Mouse (Mus musculus): ENCODE measurements at regions not wholly inside any gene's neighbourhood (a gene's known extent, or its start where the extent isn't known, plus 50 kb on each side); places are given as distances from the start of the nearest gene placed in this dataset.
"Not testable (repeated sequence)": the region's sequence is repeated elsewhere in the genome, so short reads cannot be mapped to it uniquely, and the experiment has no call there.

DNA sequence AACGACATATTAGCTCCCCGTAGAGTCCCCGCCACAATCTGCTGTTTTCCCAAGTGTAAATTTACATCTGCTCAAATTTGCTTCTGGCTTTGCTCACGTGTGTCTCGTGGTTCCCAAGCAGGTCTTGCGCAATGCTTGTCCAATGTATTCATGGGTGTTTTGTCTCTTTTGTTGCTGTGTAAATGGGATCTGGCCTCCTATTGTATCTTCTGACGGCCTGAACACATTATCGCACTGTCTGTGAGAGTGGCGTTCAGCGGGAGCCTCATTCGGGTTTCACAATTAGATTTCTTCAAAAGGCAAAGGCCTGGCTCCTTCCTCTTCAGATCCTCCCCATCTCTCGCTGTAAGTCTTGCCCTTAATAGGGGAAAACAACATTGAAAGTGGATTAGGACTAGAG, 274.5 kb downstream of the Fam19a5 start:
- no peak for DNase-seq

- no peak for DNase-seq
Measured at GRCm38 (mm10) chr15:87842097-87842496, 298.0 kb downstream of the Fam19a5 start.

- no peak for DNase-seq
Measured at GRCm38 (mm10) chr15:87859069-87859468, 315.0 kb downstream of the Fam19a5 start.

- no peak for DNase-seq
Measured at GRCm38 (mm10) chr15:87876286-87876899, 332.3 kb downstream of the Fam19a5 start.

- DNase-seq: no peak
Measured at GRCm38 (mm10) chr15:87890903-87891302, 346.8 kb downstream of the Fam19a5 start.

DNA sequence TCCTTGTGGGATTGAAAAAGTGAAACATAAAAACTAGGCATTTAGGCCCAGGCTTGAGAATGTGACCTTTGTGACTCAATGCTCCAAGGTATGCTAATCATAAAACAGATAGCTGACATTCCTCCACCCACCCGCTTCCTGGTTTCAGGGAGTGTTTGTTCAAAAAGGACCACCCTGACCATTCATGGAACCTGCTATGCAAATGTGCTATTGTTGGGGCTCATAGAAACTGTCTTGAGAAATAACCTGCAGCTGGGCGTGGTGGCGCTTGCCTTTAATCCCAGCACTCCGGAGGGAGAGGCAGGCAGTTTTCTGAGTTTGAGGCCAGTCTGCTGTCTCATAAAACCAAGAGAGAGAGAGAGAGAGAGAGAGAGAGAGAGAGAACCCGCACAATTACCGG, 350.8 kb downstream of the Fam19a5 start:
- not testable (repeated sequence) for DNase-seq

DNA sequence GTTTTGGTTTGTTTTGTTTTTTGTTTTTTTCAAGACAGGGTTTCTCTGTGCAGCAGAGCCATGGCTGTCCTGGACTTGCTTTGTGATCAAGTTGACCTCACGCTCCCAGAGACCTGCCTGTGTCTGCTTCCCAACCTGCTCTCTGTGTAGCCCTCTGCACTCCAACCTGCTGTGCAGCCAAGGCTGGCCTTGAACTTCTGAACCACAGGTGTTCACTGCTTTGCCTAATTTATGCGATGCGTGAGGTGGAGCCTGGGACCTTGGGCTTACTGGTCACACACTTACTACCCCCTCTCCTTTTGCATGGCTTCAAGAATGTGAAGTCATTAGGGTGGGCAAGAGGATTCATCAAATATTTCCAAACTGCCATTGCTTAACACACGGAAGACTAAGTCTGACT, 354.6 kb downstream of the Fam19a5 start:
- no peak for DNase-seq

DNA sequence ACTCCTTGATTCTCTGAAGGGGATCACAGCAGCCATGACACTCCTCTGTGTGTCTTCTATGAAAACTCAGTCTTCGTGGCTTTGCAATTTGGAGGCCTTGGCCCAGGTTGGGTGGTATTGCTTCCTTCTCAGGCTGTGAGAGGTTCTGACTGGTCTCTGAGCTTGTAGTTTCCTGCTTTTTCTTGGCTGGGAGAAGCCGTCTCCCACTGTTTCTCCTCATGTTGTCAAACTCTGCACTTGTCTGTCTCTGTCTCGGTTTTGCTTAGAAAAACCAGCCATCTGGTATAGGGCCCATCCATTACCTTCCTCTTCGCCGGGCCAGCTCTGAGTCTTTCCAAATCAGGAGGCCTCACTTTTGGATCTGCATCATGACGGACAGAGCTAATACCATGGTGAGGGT, 360.3 kb downstream of the Fam19a5 start:
- DNase-seq: no peak

- no peak for DNase-seq
Measured at GRCm38 (mm10) chr15:87906310-87906709, 362.2 kb downstream of the Fam19a5 start.

GRCm38 (mm10) chr15:87922091-87922490, 378.0 kb downstream of the Fam19a5 start:
- no peak for DNase-seq

- no peak for DNase-seq
Measured at GRCm38 (mm10) chr15:87922781-87923446, 378.8 kb downstream of the Fam19a5 start.

DNA sequence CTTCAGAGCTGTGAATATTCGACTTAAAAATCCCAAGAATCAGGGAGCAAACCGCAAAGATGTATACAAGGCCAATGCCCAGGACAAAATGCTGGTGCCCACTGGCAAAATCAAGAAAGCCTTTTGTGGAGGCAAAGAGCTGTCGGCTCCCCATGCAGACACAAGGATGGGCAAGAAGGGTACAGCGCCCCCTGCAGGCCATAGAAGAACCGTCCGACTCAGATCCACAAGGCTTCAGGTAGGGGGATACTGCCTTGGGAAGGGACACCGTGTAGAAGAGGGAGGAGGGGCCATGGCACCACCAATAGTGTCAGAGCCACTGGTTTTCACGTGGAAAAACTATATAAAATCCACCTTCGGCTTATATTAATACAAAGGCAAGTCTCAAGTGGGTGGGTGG, 379.8 kb downstream of the Fam19a5 start:
- DNase-seq: no peak

- no peak for DNase-seq
Measured at GRCm38 (mm10) chr15:87936041-87936440, 391.9 kb downstream of the Fam19a5 start.

GRCm38 (mm10) chr15:87940837-87941236, 396.7 kb downstream of the Fam19a5 start:
- DNase-seq: no peak

DNA sequence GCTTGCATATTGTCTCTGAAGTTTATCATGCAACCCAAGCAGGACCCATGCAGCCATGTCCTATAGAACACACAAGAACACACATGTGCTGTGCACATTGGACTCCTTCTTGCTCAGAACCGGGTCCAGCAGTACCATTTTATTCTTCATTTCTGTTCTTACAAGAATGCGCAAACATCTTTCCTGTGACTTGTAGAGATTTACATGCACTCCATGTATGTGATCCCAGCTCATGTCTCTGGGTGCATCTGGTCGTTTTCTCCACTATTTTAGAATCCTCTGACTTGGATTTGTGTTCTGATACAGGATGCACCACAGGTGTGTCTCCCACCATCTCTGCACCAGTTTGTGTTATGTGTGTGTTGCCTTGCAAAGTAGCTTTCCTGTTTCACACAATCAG, 408.4 kb downstream of the Fam19a5 start:
- DNase-seq: no peak

- no peak for DNase-seq
Measured at GRCm38 (mm10) chr15:87955685-87956256, 411.7 kb downstream of the Fam19a5 start.

GRCm38 (mm10) chr15:87958866-87959265, 414.8 kb downstream of the Fam19a5 start:
- DNase-seq: no peak

GRCm38 (mm10) chr15:87972641-87973040, 428.5 kb downstream of the Fam19a5 start:
- no peak for DNase-seq

DNA sequence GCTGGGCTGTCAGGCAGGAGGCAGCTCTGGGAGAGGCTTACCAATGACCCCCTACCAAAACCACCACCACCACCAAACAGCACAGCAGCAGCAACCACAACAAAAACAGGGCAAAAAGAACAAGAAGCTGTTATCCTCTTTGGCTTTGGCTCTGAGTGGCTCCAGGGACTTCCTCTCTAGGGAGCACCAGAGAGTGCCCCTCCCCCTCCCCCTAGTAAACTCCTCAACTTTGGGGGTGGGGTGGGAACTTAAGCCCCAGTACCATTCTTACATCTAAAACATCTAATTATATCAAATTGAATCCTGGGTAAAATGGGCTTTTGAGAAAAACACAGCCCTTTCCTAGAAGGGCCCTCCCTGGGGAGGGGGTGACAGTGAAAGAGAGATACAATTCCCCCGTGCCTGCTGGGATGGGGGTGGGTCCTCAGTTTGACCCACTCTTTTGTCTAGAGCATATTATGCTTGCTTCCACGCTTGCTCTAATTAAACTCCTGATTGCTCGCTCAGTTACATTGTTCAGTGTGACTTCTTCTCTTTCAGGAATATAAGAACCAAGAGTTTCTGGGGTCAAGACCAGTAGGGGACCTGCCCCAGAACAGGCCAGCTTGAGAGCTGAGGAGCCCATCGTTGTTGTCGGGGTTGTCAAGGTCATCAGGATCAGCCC, 443.4 kb downstream of the Fam19a5 start:
- no peak for DNase-seq

DNA sequence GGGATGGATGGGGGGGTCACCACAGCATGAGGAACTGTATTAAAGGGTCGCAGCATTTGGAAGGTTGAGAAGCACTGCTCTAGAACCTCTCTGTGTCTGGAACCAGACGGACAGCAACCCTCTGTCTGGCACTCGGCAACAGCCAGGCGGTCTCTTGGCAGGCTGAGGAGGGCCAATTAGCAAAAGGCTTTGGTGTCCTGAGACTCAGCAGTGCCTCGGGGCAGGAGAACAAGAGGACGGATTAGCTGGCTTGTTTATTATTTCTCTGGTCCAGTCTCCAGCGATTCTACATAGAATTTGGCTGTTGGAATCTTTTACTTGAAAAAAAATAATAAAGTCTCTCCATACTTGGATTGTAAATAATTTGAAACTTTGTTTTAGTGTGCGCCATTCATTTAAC, 450.4 kb downstream of the Fam19a5 start:
- no peak for DNase-seq

GRCm38 (mm10) chr15:88017076-88017475, 473.0 kb downstream of the Fam19a5 start:
- no peak for DNase-seq

- no peak for DNase-seq
Measured at GRCm38 (mm10) chr15:88032751-88033150, 488.7 kb downstream of the Fam19a5 start.

GRCm38 (mm10) chr15:88033725-88034124, 489.6 kb downstream of the Fam19a5 start:
- no peak for DNase-seq

DNA sequence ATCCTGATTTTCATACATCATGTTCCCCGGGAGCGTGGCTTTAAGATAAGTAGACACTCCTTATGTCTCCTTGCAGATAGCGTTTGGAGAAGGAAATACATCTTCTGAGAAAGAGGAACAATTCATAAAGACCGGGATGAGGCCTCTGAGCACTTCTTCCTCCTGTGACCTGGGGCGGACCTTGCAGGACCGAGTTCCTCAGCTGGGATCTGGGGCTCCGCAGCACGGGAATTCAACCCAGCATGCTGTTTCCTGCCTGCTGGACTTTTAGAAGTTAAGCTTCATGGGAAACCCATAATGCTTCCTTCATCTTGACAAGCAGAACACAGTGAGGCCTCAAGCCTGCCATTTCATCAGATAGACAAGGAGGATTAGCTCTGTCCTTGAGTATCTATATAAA, 491.4 kb downstream of the Fam19a5 start:
- no peak for DNase-seq
